Mouse (Mus musculus) adipocyte (in vitro differentiated cells): ENCODE measurements at regions not wholly inside any gene's neighbourhood (a gene's known extent, or its start where the extent isn't known, plus 50 kb on each side); places are given as distances from the start of the nearest gene placed in this dataset.
A peak's percentile ranks its signal among the peaks of the same experiment; 100 is the strongest.

ENCODE experiments used
- DNase-seq: peaks from one replicate; pipeline ENCODE4 v3.0.0-alpha.2; 2016; ENCODE audit warnings: low spot score

- no peak for DNase-seq
Observed at GRCm38 (mm10) chr12:56472856-56473647, 63.7 kb downstream of the Nkx2-1 start.

GRCm38 (mm10) chr12:56470932-56471500, 65.7 kb downstream of the Nkx2-1 start:
- no peak for DNase-seq

GRCm38 (mm10) chr12:56459508-56460119, 77.1 kb downstream of the Nkx2-1 start:
- no peak for DNase-seq

- DNase-seq: no peak
Observed at GRCm38 (mm10) chr12:56458665-56459507, 77.8 kb downstream of the Nkx2-1 start.

DNA sequence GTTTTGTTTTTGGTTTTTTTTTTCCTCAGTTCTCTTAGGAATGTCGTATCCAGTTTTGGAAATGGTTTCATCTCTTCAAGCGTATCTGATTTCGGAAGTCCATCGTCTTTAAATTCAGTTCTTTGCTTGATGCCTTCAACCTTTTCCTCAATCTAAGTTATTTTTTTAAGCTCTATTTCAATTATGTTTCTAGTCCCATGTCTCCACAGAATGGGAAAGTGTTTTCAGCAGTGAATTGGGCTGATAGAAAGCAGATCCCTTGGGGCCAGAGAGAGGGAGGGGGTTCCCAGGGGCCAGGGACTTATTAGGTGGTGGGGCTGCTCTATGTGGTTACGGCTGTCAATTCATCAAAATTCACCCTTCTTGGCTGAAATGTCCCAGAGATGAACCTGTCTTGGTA, 78.8 kb downstream of the Nkx2-1 start:
- no peak for DNase-seq

DNA sequence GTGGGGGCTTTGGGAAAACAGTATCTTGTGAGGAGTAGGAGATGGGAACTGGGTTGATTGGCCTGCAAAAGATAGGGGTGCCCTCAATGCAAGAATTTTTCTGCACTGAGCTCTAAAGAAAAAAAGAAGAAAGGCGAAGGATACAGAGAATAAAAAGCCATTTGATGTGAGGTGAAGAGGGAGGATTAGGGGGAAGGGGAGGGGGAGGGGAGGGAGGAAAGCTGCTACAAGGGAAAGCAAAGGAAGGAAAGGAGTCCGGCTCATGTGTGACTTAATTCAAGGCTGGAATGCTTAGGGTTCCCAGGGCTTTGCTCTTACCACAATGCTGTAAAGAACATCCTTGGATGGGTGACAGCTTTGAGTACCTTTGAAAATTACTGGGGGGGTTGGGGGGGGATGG, 79.4 kb downstream of the Nkx2-1 start:
- DNase-seq: no peak

DNA sequence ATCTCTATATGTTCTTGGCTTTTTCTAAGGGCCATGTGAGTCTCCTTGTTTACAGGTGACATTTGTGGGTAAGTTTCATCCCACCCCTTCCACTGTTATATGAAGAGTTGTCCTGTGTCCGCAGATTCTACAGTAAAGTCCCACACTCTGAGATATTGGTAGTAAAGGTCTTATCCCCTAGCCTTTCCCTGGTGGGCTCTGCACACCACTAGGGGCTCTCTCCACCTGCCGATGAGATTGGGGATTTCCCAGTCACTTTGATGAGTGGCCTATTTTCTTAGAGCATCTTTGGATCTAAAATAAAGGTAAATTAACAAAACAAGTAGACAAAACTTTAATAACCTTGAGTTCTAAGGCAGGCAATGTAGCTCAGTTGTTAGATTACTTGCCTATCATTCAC, 86.4 kb downstream of the Nkx2-1 start:
- DNase-seq: no peak

DNA sequence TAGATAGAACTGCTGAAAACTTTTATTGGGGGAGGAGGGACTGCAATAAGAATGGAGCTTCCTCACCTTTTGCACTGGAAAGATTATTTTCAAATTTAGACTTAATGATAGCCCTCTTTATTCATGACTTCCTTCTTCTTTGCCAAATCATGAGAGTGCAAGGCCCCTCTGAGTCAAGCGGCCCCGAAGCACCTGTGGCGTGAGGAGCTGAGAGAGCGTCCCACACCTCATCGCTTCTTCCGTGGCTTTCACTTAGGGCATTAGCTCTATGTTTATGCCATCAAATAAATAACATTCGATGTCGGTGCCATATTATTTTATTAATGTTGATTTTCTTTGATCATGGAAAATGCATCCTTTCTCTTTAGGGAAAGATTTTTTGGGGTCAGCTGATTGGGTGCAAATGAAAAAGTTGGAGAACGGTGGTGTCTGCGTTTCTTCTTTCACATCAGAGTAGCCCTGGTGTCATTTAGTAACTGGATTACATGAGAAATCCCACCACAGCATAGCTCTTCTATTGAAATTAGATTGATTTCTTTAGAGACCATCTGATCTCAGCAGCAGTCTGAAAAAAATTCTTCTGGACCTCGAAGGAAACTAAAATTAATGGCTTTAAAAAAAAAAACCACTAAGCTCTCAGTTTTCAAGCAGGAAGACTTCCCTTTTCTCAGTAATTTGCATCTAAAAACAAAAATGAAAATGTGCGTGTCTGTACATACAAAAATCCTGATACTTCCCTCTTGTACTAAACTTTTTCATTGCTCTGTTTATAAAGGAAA, 87.7 kb downstream of the Nkx2-1 start:
- no peak for DNase-seq

DNA sequence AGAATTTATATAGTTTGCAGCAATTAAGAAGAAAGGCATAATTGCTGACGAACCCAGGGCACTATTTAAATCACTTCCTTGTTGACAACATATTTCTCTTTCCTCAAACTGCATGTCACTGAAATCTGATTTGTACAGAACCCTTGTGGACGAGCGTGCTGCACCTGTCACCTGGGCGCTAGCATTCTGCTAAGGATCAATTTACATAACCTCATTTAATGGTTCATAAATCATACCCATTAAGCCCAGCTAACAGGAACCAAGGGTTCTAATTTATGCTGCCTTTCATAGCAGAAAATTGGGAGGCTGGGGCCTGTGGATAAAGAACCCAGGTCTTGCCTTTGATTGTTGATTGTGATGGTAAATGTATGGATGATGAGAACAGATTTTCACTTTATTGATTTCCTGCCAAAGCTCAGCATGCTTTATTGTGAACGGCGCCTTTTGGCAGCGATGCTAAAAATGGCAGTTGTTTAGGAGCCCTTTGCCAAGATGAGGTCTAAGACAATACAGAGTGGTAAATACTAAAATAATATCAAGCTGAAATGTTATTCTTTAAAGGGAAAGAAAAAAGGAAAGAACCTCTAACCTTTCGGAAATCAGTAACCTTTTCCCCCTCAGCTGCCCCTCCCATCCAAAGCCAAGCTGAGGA, 95.4 kb downstream of the Nkx2-1 start:
- no peak for DNase-seq

GRCm38 (mm10) chr12:56440068-56440847, 94.6 kb upstream of the Mbip start:
- DNase-seq: no peak

DNA sequence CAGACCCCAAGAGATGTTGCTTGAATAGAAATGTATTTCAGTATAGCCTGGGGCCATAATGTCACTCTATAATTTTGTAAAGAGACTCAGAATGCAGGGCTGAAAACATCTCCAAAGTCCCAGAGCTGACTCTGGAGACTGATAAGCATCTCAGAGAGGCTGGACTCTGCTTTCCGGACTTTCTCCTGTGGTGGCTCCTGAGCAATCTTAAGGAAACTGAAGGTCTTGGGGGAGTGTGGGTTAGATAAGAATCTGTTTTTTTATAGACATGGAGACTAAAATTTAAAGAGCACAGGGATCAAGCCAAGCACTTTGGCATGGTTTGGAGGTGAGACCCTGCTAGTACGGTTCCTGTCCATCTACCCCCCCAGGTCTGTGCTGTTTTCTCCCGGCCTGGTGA, 92.7 kb upstream of the Mbip start:
- no peak for DNase-seq

DNA sequence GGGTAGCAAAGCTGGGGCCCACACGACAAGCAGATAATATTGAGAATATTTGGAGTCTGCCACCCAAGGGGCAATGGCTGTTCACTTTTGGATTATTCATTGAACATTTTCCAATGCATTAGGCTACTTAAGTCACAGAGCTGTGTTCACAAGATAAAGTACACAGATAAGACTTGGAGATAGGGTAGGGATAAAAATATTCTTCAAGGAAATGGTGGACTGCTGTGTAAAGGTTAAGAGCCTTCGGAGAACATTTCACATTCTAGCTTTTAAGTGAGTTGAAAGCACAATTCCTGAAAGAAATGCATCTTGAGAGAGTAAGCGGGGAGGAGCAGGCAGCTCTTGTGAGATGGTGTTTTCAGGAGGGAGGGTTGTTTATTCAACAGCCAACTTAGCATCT, 92.3 kb upstream of the Mbip start:
- no peak for DNase-seq

GRCm38 (mm10) chr12:56426681-56427246, 81.1 kb upstream of the Mbip start:
- no peak for DNase-seq

- DNase-seq: no peak
Observed at GRCm38 (mm10) chr12:56416106-56416505, 70.4 kb upstream of the Mbip start.

- DNase-seq: peak; percentile 54
Observed at GRCm38 (mm10) chr12:56414861-56415765, 69.4 kb upstream of the Mbip start.

DNA sequence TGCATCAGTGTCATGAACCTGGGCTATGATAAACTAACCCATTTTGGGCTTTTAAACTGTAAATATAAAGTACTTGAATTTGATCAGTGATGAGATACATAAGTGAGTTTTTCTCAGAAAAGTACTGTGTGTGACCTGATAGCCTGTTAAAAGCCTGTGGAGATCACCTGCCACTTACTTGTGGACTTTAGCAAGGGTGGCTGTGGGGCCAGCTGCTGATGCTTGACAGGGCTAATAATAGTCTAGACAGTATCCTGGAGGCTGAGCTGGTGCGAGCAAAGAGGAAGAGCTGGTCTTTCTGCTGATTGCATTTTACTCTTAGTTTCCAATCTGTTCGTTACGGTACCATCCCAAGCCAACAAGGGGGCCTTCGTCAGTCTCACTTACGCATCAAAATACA, 60.0 kb upstream of the Mbip start:
- DNase-seq: no peak

GRCm38 (mm10) chr12:56404833-56405232, 59.1 kb upstream of the Mbip start:
- DNase-seq: peak; percentile 51

GRCm38 (mm10) chr12:56404262-56404661, 58.6 kb upstream of the Mbip start:
- DNase-seq: no peak

DNA sequence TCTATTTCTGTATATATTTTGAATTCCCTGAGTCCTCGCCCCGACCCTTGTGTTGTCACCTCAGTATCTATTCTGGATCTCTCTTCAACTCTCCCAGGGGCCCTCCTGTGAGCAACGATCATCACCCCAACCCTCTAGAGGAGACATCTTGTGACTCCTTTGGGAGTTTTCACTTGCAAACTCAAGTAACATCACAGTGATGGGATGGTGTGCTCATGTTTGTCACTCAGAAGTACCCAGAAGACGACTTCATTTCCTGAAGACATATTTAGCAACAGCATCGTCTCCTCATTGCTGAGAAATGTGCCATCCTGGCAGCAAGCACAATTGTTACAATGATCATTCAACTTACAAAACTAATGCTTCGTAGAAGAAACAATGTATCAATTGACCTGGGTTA, 57.9 kb upstream of the Mbip start:
- DNase-seq: no peak
